Mouse (Mus musculus) hindbrain, embryonic 10.5 days (tissue): ENCODE measurements around the gene Igf1. TPM values are rescaled to one million over a fixed set of nuclear protein-coding genes. Genes with fewer than 3 reads are reported as not detected.

ENCODE experiments used
- DNase-seq: peaks from one replicate; pipeline ENCODE4 v3.0.0-alpha.2; 2017; ENCODE audit warnings: low spot score
- H3K27ac ChIP-seq: fragments of 300-500 bp; sonication (generic); 2 replicates; pipeline ENCODE4 v1.5.1; 2016; ENCODE audit warnings: mild to moderate bottlenecking, moderate library complexity
- H3K27me3 ChIP-seq: fragments of 300-500 bp; sonication (generic); 2 replicates; pipeline ENCODE4 v1.6.1; 2016; ENCODE audit warnings: mild to moderate bottlenecking; ENCODE audit not compliant: poor library complexity, insufficient read depth, severe bottlenecking
- H3K36me3 ChIP-seq: fragments of 300-500 bp; sonication (generic); 2 replicates; pipeline ENCODE4 v1.6.1; 2016; ENCODE audit warnings: mild to moderate bottlenecking, moderate library complexity
- H3K4me1 ChIP-seq: fragments of 300-500 bp; sonication (generic); replicated peaks from 2 replicates; pipeline ENCODE4 v1.6.1; 2016; ENCODE audit warnings: mild to moderate bottlenecking
- H3K4me3 ChIP-seq: fragments of 300-500 bp; sonication (generic); 2 replicates; pipeline ENCODE4 v1.5.1; 2016; ENCODE audit warnings: mild to moderate bottlenecking, moderate library complexity
- H3K9me3 ChIP-seq: fragments of 300-500 bp; sonication (generic); 2 replicates; pipeline ENCODE4 v1.6.1; 2016; ENCODE audit warnings: mild to moderate bottlenecking, moderate library complexity
- WGBS: fragments of 180-500 bp; shearing (Covaris S2); methylation state at CpG from one replicate; pipeline ENCODE4 v1.1.7; 2016; 5-methylcytosine and 5-hydroxymethylcytosine counted together
- polyA plus RNA-seq: library from polyadenylated mRNA; unstranded; fragments of >200 nt; fragmentation: Nextera tagmentation; extraction: Ambion mirVana; gene quantifications from 2 replicates; pipeline ENCODE4 v1.2.1, GENCODE M21; 2016

Igf1 gene
- polyA plus RNA-seq, 1 experiment from 2014 or later: 20.5 TPM

DNA sequence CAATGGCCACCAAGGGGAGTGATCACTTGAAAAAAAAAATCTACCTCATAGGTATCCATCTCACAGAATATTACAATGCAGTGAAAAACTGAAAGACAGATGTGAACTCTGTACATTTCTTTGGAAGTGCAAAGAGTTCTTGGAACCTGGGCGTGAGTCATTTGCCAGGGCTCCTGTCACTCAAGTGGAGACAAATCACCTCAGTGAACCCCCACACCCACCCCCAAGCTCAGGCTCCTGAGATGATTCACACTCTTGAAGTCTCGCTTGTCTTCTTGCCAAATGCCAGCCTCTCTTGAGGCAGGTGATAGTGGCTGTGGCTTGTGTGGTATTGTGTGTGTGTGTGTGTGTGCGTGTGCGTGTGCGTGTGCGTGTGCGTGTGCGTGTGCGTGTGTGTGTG is 7.6 kb downstream of the Igf1 start:
- Histone ChIP-seq H3K9me3 (no peaks in the 10 kb centered on the region), H3K27ac (no peak overlapping the region), H3K4me1 (peaks cover 17% of the 10 kb centered on the region), H3K36me3 (no peaks in the 10 kb centered on the region), H3K4me3 (no peak overlapping the region), H3K27me3 (peaks cover 9% of the 10 kb centered on the region; the same call in 1 of the 2 replicates)
- 92% methylated on average over 9 of the region's 9 CpGs for WGBS
- DNase-seq: no peak

DNA sequence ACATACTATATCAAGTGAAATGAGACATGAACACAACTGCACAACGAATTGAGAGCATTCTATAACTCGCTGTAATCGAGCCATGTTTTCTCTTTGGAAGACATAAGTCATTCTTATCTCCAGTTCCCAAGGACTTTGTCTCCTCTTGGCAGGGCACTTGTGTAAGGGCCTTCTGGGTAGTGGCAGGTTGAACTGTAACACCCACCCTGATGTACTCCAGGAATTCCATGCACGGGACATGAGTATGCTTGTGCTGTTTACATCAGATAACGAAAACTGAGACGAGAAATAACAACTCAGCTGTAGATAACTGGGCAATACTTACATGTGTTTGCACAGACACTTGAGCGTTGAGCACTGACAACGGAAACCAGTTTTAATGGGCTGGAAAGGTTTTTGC is 8.4 kb downstream of the Igf1 start:
- peaks cover 6% of the 10 kb centered on the region; the same call in 1 of the 2 replicates for H3K27me3 ChIP-seq
- H3K4me1 ChIP-seq: peaks cover 12% of the 10 kb centered on the region; the same call in 1 of the 2 replicates
- no peaks in the 10 kb centered on the region for H3K9me3 ChIP-seq
- WGBS: 81% methylated on average over 8 of the region's 8 CpGs
- no peak overlapping the region for H3K27ac ChIP-seq
- DNase-seq: no peak
- H3K4me3 ChIP-seq: no peak overlapping the region
- no peaks in the 10 kb centered on the region for H3K36me3 ChIP-seq

- H3K9me3 ChIP-seq: no peaks in the 10 kb centered on the region
- WGBS: 80% methylated on average over 2 of the region's 2 CpGs
- no peak overlapping the region for H3K27ac ChIP-seq
- H3K4me3 ChIP-seq: no peak overlapping the region
- DNase-seq: no peak
- no peaks in the 10 kb centered on the region for H3K36me3 ChIP-seq
- peaks cover 14% of the 10 kb centered on the region; the same call in 1 of the 2 replicates for H3K4me1 ChIP-seq
- no peaks in the 10 kb centered on the region for H3K27me3 ChIP-seq
Observed at GRCm38 (mm10) chr10:87867217-87867616, 9.2 kb downstream of the Igf1 start.

DNA sequence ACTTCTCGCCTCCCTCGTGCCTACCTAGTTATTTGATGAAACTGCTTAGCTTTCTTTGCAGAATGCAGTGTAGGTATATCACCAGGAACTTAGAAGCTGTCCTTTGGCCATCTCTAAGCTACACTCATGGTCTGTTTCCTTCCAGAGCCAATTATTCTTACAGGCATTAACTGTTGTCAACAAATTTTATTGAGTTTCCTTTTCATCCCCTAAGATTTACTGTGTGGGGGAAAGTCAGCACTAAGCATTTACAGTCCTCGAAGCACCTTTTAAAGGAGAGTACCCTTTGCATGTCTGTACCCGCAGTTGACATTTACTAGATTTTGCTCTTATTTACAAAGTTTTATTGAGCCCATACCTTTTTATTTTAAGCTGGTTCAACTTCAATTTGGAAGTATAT is 9.6 kb downstream of the Igf1 start:
- no peaks in the 10 kb centered on the region for H3K27me3 ChIP-seq
- no peak for DNase-seq
- no peaks in the 10 kb centered on the region for H3K36me3 ChIP-seq
- no peak overlapping the region for H3K27ac ChIP-seq
- peaks cover 17% of the 10 kb centered on the region; the same call in 1 of the 2 replicates for H3K4me1 ChIP-seq
- 90% methylated on average over 4 of the region's 4 CpGs for WGBS
- H3K9me3 ChIP-seq: no peaks in the 10 kb centered on the region
- H3K4me3 ChIP-seq: no peak overlapping the region

- no peak for DNase-seq
- Histone ChIP-seq H3K9me3 (no peaks in the 10 kb centered on the region), H3K4me3 (no peak overlapping the region), H3K27ac (no peak overlapping the region), H3K36me3 (no peaks in the 10 kb centered on the region), H3K27me3 (no peaks in the 10 kb centered on the region), H3K4me1 (peaks cover 10% of the 10 kb centered on the region; the same call in 1 of the 2 replicates)
- WGBS: 74% methylated on average over 9 of the region's 9 CpGs
Observed at GRCm38 (mm10) chr10:87868349-87869053, 10.4 kb downstream of the Igf1 start.

- H3K4me1 ChIP-seq: peaks cover 10% of the 10 kb centered on the region; the same call in 1 of the 2 replicates
- no peaks in the 10 kb centered on the region for H3K36me3 ChIP-seq
- 70% methylated on average over 2 of the region's 2 CpGs for WGBS
- no peak overlapping the region for H3K27ac ChIP-seq
- no peaks in the 10 kb centered on the region for H3K9me3 ChIP-seq
- no peaks in the 10 kb centered on the region for H3K27me3 ChIP-seq
- no peak for DNase-seq
- no peak overlapping the region for H3K4me3 ChIP-seq
Observed at GRCm38 (mm10) chr10:87869151-87869550, 11.1 kb downstream of the Igf1 start.

DNA sequence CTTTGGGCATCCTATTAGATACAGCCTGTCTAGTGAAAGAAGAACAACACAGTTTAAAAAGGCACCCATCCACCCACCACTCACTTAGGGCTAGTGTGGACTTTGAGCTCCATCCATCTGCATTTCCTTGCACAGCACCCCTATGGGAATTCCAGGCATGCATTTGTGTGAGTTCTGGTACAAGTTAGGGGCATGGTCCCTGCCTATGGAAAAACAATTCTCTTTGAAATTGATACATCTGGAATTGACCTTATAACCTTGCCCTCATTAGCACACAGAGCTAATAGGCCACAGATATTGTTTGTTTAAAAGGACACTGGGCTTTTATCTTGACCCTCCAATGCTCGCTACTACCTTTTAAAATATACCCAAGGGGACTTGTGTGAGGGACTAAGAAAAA is 11.6 kb downstream of the Igf1 start:
- no peaks in the 10 kb centered on the region for H3K27me3 ChIP-seq
- peaks cover 10% of the 10 kb centered on the region; the same call in 1 of the 2 replicates for H3K4me1 ChIP-seq
- H3K36me3 ChIP-seq: no peaks in the 10 kb centered on the region
- WGBS: 46% methylated on average over 1 of the region's 1 CpGs
- no peak for DNase-seq
- no peak overlapping the region for H3K4me3 ChIP-seq
- no peaks in the 10 kb centered on the region for H3K9me3 ChIP-seq
- no peak overlapping the region for H3K27ac ChIP-seq

DNA sequence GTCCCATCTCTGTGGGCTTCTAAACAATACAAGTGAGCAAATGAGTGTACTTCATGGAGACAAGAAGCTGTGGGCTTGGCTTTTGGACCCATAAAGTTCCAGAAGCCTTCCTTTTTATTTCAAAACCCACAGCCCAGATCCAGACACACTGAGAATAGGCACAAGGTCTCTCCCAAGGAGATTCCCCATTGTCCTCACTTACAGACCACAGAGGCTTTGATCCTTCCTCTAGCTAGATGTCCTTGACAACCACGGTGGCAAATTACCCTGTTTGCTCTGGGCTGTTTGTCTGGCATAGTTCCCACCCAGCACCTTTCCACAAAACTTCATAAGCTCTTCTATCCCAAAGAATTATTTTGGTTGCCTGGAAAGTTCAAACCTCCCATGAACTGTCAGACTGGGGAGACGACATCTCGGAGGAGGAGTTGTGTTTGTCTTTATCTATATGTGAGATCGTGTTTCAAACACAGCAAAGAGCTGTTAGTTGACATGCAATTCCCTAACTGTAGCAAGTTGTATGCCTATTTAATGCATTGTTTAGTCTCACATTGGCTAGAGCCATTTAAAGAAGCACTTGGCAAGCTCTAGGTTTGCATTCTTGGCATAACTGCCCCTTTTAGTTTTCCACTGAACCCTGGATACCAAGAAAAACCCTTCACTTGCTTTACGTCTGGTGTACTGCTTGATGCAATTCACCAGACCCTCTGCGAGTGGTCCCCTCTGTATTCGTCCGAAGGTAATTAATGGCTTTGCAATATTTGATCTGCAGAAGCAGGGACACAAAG is 14.0 kb downstream of the Igf1 start:
- no peaks in the 10 kb centered on the region for H3K9me3 ChIP-seq
- H3K27ac ChIP-seq: no peak overlapping the region
- WGBS: 59% methylated on average over 8 of the region's 8 CpGs
- H3K27me3 ChIP-seq: no peaks in the 10 kb centered on the region
- DNase-seq: no peak
- H3K36me3 ChIP-seq: no peaks in the 10 kb centered on the region
- H3K4me3 ChIP-seq: no peak overlapping the region
- H3K4me1 ChIP-seq: peaks cover 10% of the 10 kb centered on the region; the same call in 1 of the 2 replicates

- 72% methylated on average over 5 of the region's 5 CpGs for WGBS
- Histone ChIP-seq H3K4me3 (no peak overlapping the region), H3K4me1 (peaks cover 10% of the 10 kb centered on the region; the same call in 1 of the 2 replicates), H3K9me3 (no peaks in the 10 kb centered on the region), H3K36me3 (no peaks in the 10 kb centered on the region), H3K27me3 (no peaks in the 10 kb centered on the region), H3K27ac (no peak overlapping the region)
- DNase-seq: no peak
Observed at GRCm38 (mm10) chr10:87872854-87873253, 14.8 kb downstream of the Igf1 start.

DNA sequence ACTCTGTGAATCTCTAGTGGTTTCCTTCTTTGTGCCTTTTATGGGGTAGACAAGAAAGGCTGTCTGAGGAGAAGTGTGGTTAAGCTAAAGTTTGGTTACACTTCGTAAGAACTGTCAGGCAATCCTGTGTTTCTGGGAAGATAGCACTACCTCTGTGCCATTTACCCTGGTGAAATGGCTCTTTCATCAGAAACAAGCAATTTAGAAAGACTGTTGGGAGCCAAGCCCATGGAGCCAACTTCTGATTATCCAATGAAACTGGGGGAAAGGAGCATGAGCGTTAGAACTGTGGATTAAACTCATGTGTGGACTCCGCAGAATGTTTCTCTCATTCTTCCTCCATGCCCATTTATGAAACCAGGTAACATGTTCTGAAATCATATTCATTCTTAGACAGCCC is 15.5 kb downstream of the Igf1 start:
- H3K27me3 ChIP-seq: no peaks in the 10 kb centered on the region
- no peak overlapping the region for H3K27ac ChIP-seq
- no peaks in the 10 kb centered on the region for H3K36me3 ChIP-seq
- H3K4me3 ChIP-seq: no peak overlapping the region
- DNase-seq: no peak
- 91% methylated on average over 3 of the region's 3 CpGs for WGBS
- H3K4me1 ChIP-seq: peaks cover 10% of the 10 kb centered on the region; the same call in 1 of the 2 replicates
- no peaks in the 10 kb centered on the region for H3K9me3 ChIP-seq

- Histone ChIP-seq H3K36me3 (no peaks in the 10 kb centered on the region), H3K9me3 (no peaks in the 10 kb centered on the region), H3K4me3 (no peak overlapping the region), H3K27ac (no peak overlapping the region), H3K4me1 (no peaks in the 10 kb centered on the region), H3K27me3 (no peaks in the 10 kb centered on the region)
- no peak for DNase-seq
- 86% methylated on average over 7 of the region's 7 CpGs for WGBS
Observed at GRCm38 (mm10) chr10:87880071-87880785, 22.2 kb downstream of the Igf1 start.

- no peak for DNase-seq
- Histone ChIP-seq H3K4me3 (no peak overlapping the region), H3K4me1 (no peaks in the 10 kb centered on the region), H3K27me3 (no peaks in the 10 kb centered on the region), H3K36me3 (no peaks in the 10 kb centered on the region), H3K27ac (no peak overlapping the region), H3K9me3 (no peaks in the 10 kb centered on the region)
- 86% methylated on average over 2 of the region's 2 CpGs for WGBS
Observed at GRCm38 (mm10) chr10:87885326-87886040, 27.4 kb downstream of the Igf1 start.
